Mouse (Mus musculus) G1E (cell line): Measurements from ENCODE around the gene Acot6.

Source experiments
- CTCF ChIP-seq: IDR thresholded peaks from 2 replicates; pipeline ENCODE4 v1.5.1; 2012; ENCODE audit warnings: low read depth, low read length, inconsistent platforms, mixed read lengths
- GATA1 ChIP-seq: IDR thresholded peaks from 2 replicates; pipeline ENCODE4 v1.6.1; 2012; ENCODE audit warnings: borderline replicate concordance, low read length, inconsistent platforms, mixed read lengths
- GATA2 ChIP-seq: IDR thresholded peaks from 2 replicates; pipeline ENCODE4 v1.6.1; 2012; ENCODE audit warnings: low read depth, low read length, inconsistent platforms, borderline replicate concordance
- POLR2AphosphoS5 ChIP-seq: IDR thresholded peaks from 2 replicates; pipeline ENCODE4 v1.6.1; 2012; ENCODE audit warnings: low read depth, low read length, inconsistent platforms; ENCODE audit not compliant: insufficient replicate concordance
- TAL1 ChIP-seq: conservative IDR thresholded peaks from 2 replicates; pipeline ENCODE4 v1.6.1; 2012; ENCODE audit warnings: low read depth, low read length, inconsistent platforms, mixed read lengths

DNA sequence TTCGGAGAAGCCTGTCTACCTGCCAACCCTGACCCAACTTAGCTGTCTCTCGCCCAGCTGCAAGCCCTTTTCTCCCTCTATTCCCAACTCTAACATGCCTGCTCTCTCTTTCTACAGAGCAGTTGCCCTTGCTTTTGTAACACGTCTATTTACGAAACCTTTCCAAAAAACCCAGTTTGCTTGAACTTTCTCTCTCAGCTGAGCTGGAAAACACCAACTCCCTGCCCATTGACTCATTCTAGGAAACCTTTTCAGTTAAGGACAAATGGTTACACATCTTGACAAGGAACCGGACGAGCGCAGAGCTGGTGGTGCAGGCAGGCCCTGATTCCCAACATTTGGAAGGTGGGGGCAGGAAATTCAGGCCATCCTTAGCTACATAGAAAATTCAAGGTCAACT is 47.8 kb upstream of the Acot6 start:
- TF ChIP-seq CTCF: no peak
- no peak for TF ChIP-seq POLR2AphosphoS5
- no peak for TF ChIP-seq TAL1
- TF ChIP-seq GATA1: no peak
- TF ChIP-seq GATA2: no peak
